Mouse (Mus musculus): Measurements from ENCODE around the gene Map3k6.

DNA sequence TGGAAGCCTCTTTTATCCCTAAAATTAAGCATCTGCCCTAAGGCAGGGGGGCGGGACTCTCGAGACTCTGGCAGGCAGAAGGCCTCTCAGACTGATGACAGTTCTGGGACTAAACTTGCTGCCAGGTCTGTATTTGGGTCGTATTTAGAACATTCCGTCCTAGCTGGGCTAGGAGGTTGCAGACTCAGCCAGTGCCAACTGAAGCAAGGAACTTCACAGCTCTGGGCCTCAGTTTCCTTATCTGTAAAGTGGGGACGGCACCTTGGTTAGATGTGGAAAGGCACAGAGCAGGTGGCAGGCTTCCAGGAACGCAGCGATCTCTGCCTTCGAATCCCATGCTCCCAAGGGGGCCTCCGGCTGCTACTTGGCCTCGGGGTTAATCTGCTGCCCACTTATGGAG is 14.5 kb upstream of the Map3k6 start:
- no peak for TF ChIP-seq POLR2A (IDR thresholded peaks at IDR 0.05; ENCODE audit: low read depth, low read length)
- TF ChIP-seq CTCF (IDR thresholded peaks at IDR 0.05; ENCODE audit: extremely low read depth, insufficient read depth, insufficient read length, insufficient replicate concordance), result no peak

Measured in spleen, adult 2 months (tissue).